Mouse (Mus musculus): ENCODE measurements at regions not wholly inside any gene's neighbourhood (a gene's known extent, or its start where the extent isn't known, plus 50 kb on each side); places are given as distances from the start of the nearest gene placed in this dataset.

GRCm38 (mm10) chr1:103057006-103057405, 1711.3 kb upstream of the Cdh20 start:
- H3K4me3 ChIP-seq = no peak overlapping the region

DNA sequence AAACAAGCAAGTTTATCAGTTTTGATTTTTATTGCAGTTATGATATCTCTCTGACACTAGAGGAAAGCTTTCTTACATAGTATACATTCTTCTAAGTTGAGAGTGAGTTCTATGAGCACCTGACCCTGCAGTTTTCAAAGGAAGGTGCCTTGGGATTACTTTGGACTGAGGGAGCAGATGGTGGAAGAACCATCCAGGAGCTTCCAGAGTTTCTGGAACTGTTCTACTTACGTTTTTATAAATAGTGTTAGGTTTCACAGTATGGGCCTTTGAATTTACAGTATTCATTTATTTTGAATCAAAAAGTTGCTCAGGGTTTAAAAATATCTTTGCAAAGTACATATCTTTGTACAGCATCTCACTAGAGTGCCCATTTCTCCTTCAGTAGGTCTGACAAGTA, 1697.3 kb upstream of the Cdh20 start:
- Histone ChIP-seq H3K27me3 (ENCODE audit: insufficient read depth, poor library complexity, severe bottlenecking) (no peaks in the 10 kb centered on the region), H3K4me3 (no peak overlapping the region), H3K4me1 (replicated peaks) (no peaks in the 10 kb centered on the region), H3K9me3 (0 out of 2 replicates have a peak, but pooled peaks cover 3% of the 10 kb centered on the region), H3K36me3 (no peaks in the 10 kb centered on the region), H3K27ac (no peak overlapping the region)
- 69% methylated on average over 1 of the region's 1 CpGs for WGBS
- no peak for DNase-seq (ENCODE audit: low spot score)

More at GRCm38 (mm10) chr1:103057006-103057405, 1711.3 kb upstream of the Cdh20 start:
- no peaks in the 10 kb centered on the region for H3K27me3 ChIP-seq (ENCODE audit: insufficient read depth, poor library complexity, severe bottlenecking)
- WGBS = 79% methylated on average over 2 of the region's 2 CpGs
- no peaks in the 10 kb centered on the region for H3K4me1 ChIP-seq (replicated peaks)
- no peaks in the 10 kb centered on the region for H3K9me3 ChIP-seq
- no peak overlapping the region for H3K27ac ChIP-seq
- H3K36me3 ChIP-seq = no peaks in the 10 kb centered on the region
- DNase-seq (ENCODE audit: low spot score) = no peak

DNA sequence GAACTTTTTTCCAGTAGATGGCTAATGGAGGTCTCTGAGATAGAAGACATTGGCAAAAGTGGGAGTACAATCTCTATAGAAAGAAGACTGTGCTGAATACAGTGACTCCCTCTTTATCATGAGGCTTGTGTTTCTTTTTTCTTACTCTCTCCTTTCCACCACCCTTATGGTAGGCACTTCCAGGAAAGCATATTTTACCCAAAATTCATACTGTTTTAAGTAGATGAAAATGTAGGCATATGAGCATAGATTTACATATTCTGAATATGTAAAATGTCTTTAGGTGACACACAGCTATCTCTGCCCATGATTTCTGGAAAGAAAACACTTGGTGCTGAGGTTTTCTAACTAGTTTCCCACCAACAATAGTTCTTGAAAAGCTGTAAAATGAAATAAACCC, 1691.7 kb upstream of the Cdh20 start:
- Histone ChIP-seq H3K9me3 (no peaks in the 10 kb centered on the region), H3K4me1 (replicated peaks) (no peaks in the 10 kb centered on the region), H3K4me3 (no peak overlapping the region), H3K27me3 (ENCODE audit: insufficient read depth, poor library complexity, severe bottlenecking) (no peaks in the 10 kb centered on the region), H3K27ac (no peak overlapping the region), H3K36me3 (no peaks in the 10 kb centered on the region)
- no peak for DNase-seq (ENCODE audit: low spot score)

DNA sequence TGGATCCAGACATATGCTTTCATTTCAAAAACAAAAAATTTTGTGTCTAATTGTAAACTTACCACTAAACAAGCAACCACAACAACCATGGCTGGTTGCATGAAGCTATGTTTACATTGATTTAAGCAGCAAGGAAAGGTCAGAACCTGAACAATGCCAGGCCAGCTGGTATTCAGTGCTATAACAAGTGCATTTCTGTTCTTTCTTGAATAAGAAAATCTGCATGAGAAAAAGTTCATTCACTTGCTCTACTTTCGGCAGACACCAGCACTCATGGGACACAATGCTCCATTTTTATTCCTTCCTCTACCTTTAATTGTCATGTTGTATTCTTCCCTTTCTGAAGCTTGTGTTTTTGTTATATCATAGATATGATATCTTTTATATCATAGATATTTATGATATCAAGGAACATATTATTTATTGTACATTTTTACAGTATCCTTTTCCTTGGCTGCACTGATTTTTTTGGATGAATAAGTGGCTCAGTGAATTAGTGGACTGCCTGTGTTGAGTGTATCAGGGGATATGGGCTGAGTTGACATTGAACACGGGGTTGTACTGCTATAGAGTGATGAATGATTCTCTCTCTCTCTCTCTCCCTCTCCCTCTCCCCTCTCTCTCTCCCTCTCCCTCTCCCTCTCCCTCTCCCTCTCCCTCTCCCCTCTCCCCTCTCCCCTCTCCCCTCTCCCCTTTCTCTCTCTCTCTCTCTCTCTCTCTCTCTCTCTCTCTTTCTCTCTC, 1674.3 kb upstream of the Cdh20 start:
- 36% methylated on average over 2 of the region's 2 CpGs for WGBS
- H3K4me1 ChIP-seq (replicated peaks) = no peaks in the 10 kb centered on the region
- peak; percentile 6 for DNase-seq (ENCODE audit: low spot score)
- H3K27ac ChIP-seq = no peak overlapping the region
- H3K9me3 ChIP-seq = no peaks in the 10 kb centered on the region
- H3K27me3 ChIP-seq (ENCODE audit: insufficient read depth, poor library complexity, severe bottlenecking) = no peaks in the 10 kb centered on the region; the same call in 1 of the 2 replicates
- H3K36me3 ChIP-seq = no peaks in the 10 kb centered on the region
- no peak overlapping the region for H3K4me3 ChIP-seq

Data from hindbrain, embryonic 10.5 days (tissue).